Mouse (Mus musculus) gastrocnemius, postnatal 14 days (tissue): Measurements from ENCODE around the gene Enpp5. TPM values are rescaled to one million over a fixed set of nuclear protein-coding genes. Genes with fewer than 3 reads are reported as not detected.

Experiments
- DNase-seq: peaks from one replicate; pipeline ENCODE4 v3.0.0; 2021; ENCODE audit warnings: mixed read lengths
- intact Hi-C: fragments of 180-260 bp; cut with DNase I; formaldehyde crosslinking; loops from one replicate; pipeline ENCODE4 v1.15.1; 2025; ENCODE audit warnings: low total_unique reads
- long read RNA-seq, 2 experiments: library from polyadenylated mRNA; stranded (forward); transcript quantifications; one replicate each; pipeline ENCODE4 v2.0.0; 2021
- total RNA-seq, 2 experiments: library from RNA; stranded (reverse); gene quantifications; 2 replicates each; pipeline ENCODE4 v1.2.3; 2021

The Enpp5 gene
- total RNA-seq: 1 to 10 TPM; 5.1 to 5.2 TPM
- long read RNA-seq, experiment 1, partial matches to known transcripts: 1 of 4 reads
- long read RNA-seq, experiment 1, other reads (novel, unspliced or antisense): 2 of 4 reads
- long read RNA-seq, experiment 2, partial matches to known transcripts: 7 of 10 reads
- long read RNA-seq, experiment 2, other reads (novel, unspliced or antisense): 2 of 10 reads

DNA sequence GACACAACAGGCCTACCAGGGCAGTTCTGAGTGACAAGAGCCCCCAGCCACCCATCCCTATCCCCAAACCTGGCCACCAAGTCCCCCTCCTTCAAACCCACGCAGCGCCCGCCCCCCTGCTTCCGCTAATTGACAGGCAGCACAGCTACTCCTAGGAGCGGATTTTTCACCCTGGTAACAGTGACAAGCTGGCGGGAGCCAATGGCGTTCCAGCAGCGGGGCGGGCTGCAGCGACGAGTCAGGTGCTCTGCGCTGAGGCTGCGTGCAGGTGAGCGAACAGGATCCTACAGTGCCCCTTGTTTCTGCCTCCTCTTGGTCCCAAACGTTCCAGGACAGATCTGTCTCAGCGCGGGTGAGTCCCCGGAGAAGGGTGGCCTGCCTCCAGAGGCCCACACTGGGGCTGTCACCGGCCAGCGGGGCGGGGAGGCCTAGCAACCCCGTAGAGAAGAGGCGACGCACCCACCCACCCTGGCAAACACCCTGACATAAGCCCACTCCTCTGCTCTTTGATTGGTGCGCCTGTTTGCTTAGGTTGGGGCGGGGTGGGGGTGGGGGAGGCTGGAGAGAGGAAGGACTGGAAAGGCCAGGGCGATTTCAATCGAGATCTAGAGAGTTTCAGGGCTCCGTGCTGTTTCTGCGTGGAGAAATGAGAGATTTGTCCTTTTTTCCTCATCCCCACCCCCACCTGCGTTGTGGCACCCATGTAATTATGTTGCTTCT, at the start of gene Enpp5:
Enpp5 (plus strand) TSS at position 183 of the 720 bp plus-strand sequence.
- DNase-seq: peak; percentile 77
- intact Hi-C loops: no loop called here

DNA sequence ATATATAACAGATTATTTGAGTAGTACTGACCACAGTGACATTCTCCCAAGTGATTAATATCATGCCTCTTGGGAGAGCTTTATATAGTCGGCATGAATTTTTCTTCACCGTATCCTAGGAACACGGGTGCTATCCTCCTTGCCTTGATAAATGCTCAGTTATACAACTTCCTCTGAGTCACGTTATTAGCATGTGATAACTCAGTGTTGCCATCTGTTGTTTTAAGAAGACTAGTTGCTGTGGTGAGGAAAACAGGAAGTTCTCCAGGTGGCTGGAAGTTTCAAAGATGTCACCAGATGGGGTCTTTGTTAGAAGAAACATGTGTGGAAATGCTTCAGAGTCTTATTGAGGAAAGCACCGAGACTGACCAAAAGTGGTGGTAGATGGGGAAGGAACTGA, 49.0 kb upstream of the Enpp5 start:
- intact Hi-C loops: no loop called here
- DNase-seq: no peak

DNA sequence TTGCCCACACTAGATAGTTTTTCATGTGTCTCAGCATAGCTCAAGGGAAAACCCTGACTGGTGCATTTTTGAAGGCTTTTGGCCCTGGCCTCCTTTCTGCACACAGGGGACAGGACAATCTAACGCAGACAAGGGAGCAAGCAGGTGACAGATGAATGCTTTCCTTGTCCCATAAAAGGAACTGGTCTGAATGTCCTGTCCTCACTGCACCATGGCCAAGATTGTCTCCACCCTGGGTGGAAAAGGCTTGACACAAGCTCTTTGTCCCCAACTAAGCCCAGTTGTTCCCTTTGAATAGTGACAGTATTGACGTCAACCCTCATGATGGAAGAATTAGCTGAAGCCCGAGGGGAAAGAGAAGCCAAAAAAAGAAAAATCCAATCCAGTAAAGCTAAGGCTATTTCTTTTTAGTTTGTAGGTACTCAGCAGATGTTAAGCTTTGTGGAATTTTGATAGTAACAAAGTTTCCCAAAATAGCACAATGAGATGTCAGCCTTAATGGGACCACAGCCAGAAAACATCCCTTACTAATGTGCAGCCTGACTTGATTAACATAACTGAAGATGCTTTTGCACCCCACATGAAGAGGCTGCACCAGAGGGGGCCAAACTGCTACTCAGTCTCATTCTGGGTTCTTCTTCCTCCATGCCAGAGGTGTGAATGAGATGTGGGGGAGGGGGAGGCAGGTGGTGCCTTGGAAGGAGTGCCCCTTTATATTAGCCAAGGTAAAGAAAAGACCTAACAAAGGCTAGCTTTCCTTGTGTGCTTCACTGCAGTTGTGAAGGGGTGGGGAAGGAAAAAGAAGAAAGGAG, 47.6 kb upstream of the Enpp5 start:
- intact Hi-C loops: no loop called here
- DNase-seq: peak; percentile 15

DNA sequence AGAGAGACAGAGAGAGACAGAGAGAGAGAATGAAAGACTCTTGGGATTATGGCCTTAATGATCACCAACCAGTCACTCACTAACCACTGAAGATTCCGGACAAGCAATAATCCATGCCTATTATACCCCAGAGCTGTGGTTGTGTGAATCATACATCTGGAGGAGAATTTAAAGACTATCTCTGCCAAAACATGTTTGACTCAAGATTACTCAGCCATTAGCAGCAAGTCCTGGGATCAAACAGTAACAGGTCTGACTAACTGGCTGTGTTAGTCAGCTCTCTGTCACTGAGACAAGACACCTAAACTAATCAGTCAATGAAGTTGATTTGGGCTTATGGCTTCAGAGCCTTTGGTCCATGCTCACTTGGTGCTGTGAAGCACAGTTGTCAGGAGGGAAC, 43.6 kb upstream of the Enpp5 start:
- intact Hi-C loops: no loop called here
- no peak for DNase-seq

DNA sequence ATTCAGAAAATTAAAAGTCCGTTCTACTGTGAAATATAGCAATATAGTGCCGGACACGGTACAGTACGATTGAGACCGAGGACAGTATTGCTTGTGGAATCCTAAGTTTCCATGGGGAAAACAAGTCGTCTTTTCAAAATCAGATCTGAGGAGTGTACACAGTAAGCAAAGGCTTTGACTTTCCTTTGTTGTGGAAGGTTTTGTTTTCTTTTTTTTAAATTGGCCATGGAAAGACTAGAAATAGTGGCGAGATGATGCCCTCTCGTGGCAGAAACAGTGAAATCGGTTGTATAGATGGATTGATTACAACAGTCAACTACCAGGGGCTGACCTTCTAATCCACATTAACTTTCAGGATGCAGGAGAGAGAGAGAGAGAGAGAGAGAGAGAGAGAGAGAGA, 40.0 kb upstream of the Enpp5 start:
- intact Hi-C loops: no loop called here
- peak; percentile 14 for DNase-seq

DNA sequence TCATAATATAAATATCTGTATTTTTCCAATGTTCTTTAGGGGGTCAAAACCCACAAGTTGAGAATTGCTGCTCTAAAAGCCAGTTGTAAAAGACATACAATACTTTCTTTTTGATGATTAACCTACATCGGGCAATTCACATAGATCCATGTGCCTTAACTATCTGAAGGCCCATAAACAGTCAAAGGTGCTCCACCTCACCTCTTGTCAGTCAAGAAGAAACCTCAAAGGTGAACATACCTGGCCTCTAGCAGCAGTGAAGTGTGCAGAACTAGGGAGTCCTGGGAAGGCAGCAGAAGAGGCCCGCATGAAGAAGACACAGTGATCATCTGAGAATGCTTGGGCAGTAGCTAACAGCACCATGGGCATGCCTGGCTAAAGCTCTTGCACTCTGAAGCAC, 38.2 kb upstream of the Enpp5 start:
- intact Hi-C loops: no loop called here
- DNase-seq: no peak

DNA sequence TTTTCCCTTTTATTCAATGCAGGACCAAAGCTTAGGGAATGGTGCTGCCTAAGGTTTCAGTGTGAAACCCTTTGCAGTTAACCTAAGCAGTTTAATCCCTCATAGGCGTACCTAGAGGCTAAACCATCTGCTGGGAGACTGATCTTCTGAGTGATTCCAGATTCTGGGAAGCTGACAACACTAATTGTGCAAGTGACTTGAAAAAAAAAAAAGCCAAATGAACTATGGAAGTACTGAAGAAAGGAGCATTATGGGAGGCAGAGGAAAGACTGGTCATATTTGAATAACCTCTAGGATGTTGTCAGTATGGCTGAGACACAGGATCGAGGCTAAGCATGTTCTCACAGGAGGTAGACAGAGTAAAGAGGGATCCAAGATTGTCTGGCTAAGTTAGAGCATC, 36.3 kb upstream of the Enpp5 start:
- no peak for DNase-seq
- intact Hi-C loops: no loop called here

DNA sequence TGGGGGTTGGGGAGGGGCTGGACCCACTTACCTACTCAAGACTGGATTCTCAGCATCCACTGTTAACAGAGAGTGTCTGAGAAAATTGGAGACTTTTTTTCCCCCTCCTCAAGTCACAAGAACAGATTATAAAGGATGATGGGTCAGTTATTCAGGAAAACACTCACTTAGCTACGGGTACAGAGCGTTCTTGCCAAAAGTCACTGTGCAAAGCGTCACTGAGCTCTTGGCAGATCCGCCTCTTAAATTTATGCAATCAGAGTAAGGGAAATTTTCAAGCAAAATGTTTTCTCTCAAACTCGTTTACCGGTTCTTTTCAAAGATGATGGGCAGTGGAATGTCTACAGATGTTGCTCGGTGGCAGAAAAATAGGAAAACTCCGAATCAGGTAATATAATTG, 35.8 kb upstream of the Enpp5 start:
- DNase-seq: no peak
- intact Hi-C loops: no loop called here

DNA sequence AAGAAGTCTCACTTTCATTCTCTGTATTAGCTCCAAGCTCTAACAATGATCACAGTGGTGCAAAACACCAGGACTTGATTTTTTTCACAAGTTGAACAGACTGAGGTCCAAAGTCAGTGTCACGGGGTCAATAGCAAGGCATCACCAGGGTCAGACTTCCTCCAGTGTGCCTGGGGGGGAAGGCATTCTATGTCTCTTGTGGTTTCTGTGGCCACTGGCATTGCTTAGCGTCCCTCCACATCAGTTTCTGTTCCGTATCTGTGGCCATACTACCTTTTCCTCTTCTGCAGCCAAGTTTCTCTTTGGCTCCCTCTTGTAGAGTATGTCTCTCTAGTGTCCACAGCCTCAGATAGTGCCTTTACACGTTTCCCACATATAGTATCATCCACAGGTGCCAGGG, 25.2 kb upstream of the Enpp5 start:
- intact Hi-C loops: no loop called here

DNA sequence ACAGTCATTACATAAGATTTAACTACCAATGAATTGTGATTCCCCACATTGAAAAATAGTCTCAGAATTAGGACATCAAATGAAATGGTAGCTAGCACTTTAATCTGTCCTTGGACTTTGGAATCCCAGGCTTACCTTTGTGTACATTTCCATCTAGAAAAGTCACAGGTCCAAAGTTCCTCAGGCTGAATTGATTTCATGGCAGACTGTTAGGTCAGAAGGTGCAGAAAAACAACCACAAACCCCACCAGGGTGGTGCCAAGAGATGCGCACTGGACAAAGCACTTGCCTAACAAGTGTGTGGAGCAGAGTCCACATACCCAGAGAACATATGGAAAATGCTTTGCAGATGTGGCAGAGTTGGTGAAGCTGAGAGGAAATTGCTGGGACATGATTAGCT, 21.5 kb upstream of the Enpp5 start:
- intact Hi-C loops: no loop called here
- DNase-seq: no peak

More for the DNA sequence above, 25.2 kb upstream of the Enpp5 start:
- DNase-seq: no peak

DNA sequence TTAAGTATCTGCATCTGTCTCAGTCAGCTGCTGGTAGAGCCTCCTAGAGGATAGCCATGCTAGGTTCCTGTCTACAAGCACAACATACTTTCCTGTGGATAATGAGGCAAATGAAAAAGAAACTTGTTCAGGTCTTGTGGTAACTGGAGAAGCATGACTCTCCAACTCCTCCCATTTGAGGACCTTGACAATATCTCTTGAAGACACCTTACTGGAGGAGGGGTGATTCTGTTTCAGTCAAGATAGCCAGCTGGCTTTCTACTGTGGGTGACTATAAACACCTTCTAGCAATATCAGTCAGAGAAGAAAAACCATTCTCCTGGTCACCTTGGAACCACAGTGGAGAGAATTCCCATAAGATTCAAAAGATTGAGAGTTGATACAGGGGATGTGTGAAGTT, 20.5 kb upstream of the Enpp5 start:
- intact Hi-C loops: no loop called here
- DNase-seq: no peak

DNA sequence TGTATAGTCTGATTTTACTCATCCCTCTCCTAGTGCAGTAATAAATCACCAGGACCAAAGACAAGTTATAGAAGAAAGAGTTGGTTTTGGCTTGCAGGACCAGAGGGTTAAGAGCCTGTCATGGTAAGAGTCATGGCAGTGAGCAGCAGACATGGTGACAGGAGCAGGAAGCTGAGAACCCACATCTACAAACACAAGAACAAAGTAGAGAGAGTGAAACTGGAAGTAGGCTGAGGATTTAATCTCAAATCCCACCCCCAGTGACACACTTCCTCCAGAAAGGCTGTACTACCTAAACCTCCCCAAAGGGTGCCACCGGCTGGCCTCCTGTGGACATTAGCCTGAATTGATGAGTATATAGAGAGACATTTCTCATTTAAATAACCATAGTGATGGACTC, 17.8 kb upstream of the Enpp5 start:
- intact Hi-C loops: no loop called here
- no peak for DNase-seq

DNA sequence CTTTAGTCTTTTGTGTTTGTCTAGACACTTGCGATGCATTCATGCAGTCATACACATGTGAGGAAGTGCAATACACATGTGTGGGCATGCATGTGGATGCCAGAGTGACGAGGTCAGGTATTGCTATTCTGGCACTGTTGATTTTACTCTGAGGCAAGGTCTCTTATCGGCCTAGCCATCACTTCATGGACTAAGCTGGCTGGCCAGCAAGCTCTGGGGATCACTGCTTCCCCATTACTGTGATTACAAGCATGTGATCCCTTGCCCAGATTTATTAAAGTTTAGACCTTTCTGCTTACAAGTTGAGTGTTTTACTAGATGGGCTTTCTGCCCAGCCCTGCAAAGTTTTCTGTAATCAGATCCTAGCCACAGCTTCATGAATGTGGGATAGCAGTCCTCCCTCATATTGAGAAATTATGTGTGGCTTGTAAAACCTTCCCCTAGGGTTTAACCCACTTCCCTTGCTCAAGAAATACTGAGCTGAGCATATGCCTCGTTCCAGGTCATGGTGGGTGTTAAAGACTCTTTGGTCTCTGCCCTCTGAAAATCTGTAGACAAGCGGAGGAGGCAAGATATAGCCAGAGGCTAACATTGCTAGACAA, 17.2 kb upstream of the Enpp5 start:
- no peak for DNase-seq
- intact Hi-C loops: no loop called here

DNA sequence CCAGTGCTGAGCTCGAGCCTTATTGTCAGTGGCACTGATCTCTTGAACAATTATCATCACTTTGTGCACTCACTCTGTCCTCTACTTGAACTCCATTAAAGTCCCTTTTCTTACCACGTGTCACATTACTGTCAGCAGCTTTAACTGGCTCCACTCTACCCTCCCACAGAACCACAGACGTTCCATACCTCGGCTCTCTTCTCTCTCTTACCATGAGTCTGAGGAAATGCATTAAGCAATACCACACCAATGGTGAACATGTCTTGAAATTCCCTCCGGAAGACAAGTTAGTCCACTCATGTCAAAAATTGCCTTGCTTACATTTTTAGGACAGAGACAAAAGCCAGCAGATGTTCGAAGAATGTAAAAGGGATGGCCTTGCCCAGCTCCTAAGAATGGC, 9.7 kb upstream of the Enpp5 start:
- DNase-seq: no peak
- intact Hi-C loops: no loop called here

DNA sequence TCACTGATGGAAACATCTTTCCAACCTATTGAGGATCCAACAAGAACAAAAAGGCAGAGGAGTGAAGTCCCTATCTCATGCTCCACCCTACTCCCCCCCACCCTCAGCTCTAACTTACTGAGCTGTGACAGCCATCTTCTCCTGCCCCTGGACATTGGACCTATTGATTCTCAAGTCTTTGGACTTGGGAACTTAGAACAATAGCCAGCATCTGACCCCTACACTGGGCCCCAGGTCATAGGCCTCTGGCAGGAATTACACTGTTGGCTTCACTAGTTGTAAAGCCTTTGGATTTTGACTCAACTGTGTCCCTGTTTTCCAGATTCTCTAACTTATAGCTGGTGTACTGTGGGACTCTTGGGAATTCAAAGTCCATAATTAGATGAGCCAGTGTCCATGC, 6.9 kb upstream of the Enpp5 start:
- intact Hi-C loops: no loop called here
- DNase-seq: no peak

DNA sequence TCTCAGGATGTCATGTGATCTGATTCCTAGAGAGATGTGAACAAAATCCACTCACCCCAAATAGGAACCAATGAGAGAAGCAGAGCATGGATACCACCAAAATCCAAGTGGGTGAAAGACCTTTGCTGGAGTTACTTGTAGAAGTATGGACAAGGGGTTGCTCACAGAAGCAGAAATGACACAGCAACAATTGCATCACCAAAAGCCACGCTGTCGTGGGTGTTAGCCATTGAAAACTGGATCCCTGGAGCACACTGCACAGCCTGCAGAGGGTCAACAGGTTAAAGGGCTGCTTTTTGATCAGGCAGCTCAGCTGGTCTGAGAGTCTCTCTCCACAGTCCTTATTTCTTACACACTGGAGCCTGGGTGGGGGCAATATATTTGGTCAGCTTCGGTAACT, 3.0 kb upstream of the Enpp5 start:
- DNase-seq: no peak
- intact Hi-C loops: loop anchor here (2.0 kb wide), 1 partner anchor 57 kb away; no protein-coding TSS in a partner anchor

DNA sequence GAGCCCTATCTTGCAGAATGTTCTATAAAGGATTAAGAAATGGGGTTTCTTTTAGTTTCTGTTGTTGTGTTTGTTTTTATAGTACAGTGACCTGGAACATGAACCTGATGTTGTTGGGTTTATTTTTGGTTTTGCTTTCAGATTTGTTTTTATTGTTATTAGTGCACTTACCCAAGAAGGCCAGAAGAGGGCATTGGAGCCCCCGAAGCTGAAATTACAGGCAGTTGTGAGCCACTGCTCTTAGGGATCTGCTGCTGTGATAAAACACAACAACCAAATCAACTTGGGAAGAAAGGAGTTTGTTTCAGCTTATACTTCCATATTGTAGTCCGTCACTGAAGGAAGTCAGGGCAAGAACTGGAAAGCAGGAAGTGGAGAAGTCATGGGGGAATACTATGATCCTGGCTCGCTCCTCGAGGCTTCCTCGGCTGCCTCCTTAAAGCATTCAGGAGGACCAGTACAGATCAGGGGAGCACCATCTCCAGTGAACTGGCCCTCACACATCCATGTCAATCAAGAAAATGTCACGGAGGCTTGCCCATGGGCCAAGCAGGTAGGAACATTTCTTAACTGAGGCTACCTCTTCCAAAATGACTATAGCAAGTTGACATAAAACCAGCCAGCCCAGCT, 2.4 kb upstream of the Enpp5 start:
- no peak for DNase-seq
- intact Hi-C loops: no loop called here

DNA sequence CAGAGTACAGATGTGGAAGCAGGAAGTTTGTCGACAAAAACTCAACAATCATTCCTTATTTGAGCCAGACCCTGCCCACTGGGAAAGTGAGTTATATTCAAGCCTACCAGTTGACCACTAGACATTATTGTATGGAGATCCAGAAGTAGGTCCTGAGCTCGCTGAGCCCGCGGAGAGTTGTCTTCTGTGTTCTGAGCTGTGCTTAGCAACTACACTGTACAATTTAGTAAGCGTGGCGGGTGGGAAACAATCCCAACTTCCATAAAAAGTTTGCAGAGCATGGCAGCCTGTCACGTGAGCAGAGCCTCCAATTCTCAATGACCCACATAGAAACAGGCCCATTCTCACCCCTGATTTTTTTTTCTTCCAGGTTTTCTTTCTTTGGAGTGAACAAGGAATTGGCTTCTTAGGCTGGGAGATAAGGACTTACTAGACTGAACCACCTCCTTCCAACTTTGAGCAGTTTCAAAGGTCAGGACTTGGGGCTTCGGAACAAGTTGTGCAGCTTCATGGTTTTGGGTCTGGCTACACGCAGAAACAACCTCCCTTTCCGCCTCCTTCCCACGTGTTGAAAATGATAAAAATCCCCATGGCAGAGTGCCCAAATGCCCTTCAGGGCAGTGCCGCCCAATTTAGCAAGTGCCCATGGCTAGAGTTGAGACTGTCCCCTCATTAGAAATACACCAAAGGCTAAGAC, 1.3 kb upstream of the Enpp5 start:
- intact Hi-C loops: no loop called here
- no peak for DNase-seq

DNA sequence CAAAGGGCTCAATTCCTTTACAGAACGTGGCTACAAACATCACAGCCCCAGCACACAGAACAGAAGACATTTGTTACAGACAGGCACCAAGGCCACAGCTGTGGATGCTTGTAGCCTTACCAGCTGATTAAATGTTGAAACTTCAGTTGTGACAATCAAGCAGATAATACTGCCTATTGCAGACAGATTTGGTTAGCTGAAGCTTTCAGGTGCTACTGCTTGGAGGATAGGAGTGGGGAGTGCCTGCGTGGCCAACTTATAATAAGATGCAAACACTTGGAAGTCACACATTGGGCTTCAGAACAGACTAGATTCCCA, 811 bp upstream of the Enpp5 start:
- no peak for DNase-seq
- intact Hi-C loops: no loop called here

DNA sequence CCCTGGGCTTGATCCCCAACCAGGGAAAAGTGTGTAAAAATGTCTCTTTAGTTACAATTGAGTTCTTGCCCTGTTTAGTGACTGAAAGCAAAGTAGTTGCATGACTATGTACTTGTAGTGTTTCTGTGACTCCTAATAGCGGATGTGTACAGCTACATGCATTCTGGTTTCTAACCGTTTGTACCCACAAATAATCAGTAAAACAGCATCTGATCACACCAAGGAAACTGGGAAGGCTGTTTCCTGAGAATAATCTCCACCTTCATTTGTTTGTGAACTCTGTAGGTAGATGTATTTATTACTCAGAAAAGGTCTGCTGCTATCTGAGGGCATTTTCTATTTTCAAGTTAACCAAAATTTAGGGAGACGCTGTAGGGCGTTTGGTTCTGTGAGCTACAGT, 4.5 kb downstream of the Enpp5 start:
- intact Hi-C loops: no loop called here
- DNase-seq: no peak
